Mouse (Mus musculus) heart, adult 9 months (tissue): ENCODE measurements at regions not wholly inside any gene's neighbourhood (a gene's known extent, or its start where the extent isn't known, plus 50 kb on each side); places are given as distances from the start of the nearest gene placed in this dataset.
"Not testable (repeated sequence)": the region's sequence is repeated elsewhere in the genome, so short reads cannot be mapped to it uniquely, and the experiment has no call there.

ENCODE experiments used
- DNase-seq, 2 experiments: peaks; one replicate each; pipeline ENCODE4 v3.0.0; 2022; ENCODE audit warnings: low spot score in 2 of 2

- no peak for DNase-seq
Observed at GRCm38 (mm10) chr5:148820476-148820875, 108.6 kb downstream of the Katnal1 start.

DNA sequence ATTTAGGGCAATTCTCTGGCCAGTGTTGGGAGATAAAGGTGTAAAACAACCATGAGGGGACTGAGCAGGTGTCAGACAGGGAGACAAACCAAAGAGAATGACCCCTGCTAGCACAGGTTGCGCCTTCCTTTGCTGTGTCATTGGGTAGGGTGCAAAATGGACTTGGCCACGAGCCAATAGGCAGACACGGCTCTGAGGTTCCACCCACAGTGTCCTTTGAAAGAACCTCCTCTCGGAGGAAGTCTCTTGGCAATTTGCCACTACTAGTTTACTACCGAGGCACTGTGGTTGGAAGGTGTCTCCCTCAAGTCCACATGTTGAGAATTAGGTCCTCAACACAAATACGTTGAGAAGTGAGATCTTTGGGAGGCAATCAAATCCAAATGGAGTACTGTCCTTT lies 109.7 kb downstream of the Katnal1 start:
- DNase-seq, result no peak

DNA sequence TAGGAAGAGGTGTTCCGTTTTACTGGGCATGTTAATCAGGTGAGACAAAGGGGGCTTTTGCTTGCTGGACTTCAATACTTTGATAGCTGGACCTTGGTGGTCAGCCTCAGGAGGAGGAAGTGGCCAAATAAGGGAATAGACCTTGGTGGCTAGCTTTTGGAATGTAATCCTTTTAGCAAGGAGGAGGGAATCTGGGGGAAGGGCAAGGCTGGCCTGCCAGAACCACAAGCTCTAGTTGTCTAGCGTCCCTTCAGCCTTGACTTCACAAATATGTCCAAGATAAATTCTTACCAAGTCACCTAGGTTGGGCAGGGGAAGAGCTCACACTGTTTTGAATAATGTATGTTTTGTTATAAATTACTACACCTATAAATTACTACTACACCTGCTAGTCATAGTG lies 110.4 kb downstream of the Katnal1 start:
- no peak for DNase-seq

DNA sequence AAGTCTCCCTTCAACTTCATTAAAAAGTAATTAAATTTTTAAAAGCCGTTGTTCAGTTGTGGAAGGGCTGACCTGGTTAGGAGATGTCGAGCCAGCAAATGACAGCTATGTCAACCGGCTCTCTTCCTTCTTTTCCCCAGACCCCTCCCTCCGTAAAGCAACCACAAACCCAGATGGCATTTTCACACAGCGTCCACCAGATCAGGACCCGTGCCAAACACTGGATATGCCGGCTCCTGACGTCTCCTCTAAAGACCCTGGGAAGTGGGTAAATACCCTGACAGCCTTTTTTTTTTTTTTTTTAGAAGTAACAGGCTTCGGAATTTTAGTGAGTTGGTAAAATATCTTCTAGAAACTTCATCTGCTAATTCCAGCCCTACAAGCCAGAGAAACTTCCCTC lies 116.3 kb downstream of the Katnal1 start:
- no peak for DNase-seq

DNA sequence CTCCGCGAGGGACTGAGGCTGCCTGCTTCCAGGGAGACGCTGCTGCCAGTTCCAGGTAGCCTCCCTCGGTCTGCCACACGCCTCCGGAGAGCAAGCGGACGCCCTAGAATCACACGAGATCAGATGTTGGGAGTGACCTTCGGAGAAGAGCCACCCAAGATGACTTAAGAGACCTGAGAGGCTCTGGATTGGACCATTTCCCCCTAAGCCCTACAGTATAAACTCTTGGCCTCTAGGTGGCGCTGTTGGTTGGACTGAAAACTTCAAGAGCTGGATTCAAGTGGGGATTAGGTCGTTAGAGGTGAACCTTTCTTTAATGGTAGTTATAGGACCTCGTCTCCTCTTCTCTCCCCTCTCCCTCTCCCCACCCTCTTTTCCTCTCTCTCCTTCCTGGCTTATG lies 117.1 kb downstream of the Katnal1 start:
- peak; percentile 25 to 53 for DNase-seq

DNA sequence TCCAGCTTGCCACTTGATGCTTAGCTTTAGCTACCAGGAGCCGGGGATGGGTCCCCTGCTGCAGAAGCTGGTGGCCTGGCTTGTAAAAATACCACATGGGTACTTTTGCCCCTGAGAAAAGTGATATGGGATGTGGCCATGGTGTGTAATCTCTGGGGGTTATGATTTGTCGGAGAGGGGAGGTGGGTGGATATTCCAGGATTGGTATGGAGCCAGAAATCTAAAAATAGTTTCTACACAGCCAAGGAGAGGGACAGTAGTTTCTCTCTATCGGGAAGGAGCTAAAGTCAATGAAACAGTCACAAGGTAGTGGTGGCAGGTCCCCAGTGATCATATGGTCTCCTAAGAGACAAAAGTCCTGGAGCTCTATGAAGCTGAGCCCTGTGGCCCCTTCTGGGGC lies 119.6 kb downstream of the Katnal1 start:
- no peak for DNase-seq

- no peak for DNase-seq
Observed at GRCm38 (mm10) chr5:148809055-148809454, 120.1 kb downstream of the Katnal1 start.

GRCm38 (mm10) chr5:148808426-148808825 lies 120.7 kb downstream of the Katnal1 start:
- DNase-seq, result peak in 1 of 2 experiments; percentile 21

GRCm38 (mm10) chr5:148807612-148808011 lies 121.5 kb downstream of the Katnal1 start:
- no peak for DNase-seq

- no peak for DNase-seq
Observed at GRCm38 (mm10) chr5:148805030-148805429, 124.1 kb downstream of the Katnal1 start.

DNA sequence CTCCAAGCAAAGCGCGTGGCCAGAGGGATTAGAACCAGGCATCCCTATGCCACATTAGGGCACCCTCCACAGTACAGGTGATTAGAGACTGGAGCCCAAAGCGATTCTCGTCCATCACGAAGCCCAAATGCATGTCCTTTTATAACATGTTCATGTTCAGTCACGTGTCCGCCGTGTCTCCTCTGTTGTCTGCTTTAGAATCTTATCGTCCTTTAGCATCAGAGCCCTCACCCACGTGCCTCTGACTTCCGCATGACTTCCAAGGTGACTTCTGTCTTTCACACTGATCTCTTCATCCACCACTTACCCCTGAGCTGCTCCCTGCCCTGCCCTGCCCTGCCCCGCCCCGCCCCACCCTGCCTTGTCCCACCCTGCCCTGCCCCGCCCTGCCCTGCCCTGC lies 125.3 kb downstream of the Katnal1 start:
- DNase-seq, result no peak

GRCm38 (mm10) chr5:148802720-148803119 lies 126.4 kb downstream of the Katnal1 start:
- no peak for DNase-seq

GRCm38 (mm10) chr5:148798541-148798940 lies 130.6 kb downstream of the Katnal1 start:
- DNase-seq, result no peak

GRCm38 (mm10) chr5:148796072-148796471 lies 133.0 kb downstream of the Katnal1 start:
- DNase-seq, result no peak

GRCm38 (mm10) chr5:148794465-148794864 lies 134.7 kb downstream of the Katnal1 start:
- peak in 1 of 2 experiments; percentile 37 for DNase-seq

DNA sequence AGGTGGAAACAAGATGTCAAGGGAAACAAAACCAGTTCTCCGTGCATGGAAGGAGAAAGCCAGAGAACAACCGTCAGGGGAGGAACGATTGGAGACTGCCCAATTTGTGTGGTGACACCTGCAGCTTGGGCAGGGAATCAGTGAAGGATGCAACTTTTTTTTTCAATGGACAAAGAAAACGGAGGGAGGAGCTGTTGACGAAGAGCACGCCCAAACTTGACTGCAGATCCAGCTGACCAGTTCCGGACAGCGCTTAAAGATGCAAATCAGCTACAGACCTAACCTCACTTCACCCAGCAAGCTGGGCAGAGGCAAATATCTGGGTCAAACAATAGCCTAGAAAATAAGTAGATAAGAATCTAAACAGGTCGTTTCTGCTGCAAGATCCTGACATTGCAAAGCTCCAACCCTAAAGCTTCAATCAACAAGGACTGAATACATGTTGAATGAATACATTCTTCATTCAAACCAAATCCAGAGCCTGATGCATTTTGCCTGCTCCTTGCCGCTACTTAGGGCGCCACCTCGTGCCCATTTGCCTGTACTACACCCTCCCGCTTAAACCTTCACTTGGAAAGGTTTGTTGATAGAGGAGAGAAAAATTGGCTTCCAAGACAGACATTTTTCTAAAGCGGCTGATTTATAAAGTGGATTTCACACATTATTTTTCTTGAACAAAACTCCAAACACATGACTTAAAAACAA lies 136.2 kb downstream of the Katnal1 start:
- DNase-seq, result peak in 1 of 2 experiments; percentile 76

GRCm38 (mm10) chr5:148791651-148792050 lies 137.5 kb downstream of the Katnal1 start:
- no peak for DNase-seq

DNA sequence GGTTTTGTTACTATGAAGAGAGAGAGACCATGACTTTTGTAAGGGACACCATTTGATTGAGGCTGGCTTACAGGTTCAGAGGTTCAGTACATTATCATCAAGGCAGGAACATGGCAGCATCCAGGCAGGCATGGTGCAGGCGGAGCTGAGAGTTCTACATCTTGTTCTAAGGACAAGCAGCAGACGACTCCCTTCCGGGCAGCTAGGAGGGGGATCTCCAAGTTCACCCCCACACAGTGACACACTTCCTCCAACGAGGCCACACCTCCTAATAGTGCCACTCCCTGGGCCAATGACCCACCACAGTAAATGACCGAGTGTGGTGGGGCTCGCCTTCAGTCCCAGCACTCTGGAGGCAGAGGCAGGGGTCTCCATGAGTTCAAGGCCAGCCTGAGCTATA lies 138.8 kb downstream of the Katnal1 start:
- DNase-seq, result not testable (repeated sequence)

DNA sequence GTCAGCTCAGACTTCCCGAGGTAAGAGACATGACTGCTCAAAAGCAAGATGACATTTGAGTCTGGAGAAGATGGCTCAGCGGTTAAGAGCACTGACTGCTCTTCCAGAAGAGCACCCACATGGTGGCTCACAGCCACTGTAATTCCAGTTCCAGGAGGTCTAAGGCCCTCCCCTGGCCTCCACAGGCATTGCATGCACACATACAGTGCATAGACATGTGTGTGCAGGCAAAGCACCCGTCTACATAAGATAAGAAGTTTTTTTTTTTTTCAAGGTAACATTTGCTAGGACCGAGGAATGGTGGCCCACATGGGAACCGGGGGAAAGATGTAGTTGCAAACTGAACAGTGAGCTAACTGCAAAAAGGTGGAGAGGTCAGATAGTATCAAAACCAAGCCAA lies 139.3 kb downstream of the Katnal1 start:
- DNase-seq, result no peak

GRCm38 (mm10) chr5:148789147-148789566 lies 140.0 kb downstream of the Katnal1 start:
- DNase-seq, result no peak

DNA sequence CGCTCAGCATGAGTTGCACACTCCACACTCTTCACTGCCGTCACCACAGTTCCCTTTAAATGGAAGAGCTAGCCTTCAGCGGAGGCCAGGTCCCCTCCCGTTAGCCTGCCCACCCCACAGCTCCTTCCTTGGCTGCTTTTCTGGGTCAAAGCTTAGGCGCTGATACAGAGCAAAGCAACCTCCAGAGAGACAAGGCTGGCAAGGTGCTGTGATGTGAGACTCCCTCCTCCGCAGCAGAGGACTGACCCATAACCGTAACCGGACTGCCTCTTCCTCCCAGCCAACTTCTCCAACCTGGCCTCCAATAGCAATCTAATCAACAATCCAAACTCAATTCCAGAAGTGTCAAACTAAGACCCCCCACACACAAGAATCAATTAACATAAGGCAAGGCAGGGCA lies 140.4 kb downstream of the Katnal1 start:
- DNase-seq, result no peak

GRCm38 (mm10) chr5:148787270-148787669 lies 141.8 kb downstream of the Katnal1 start:
- no peak for DNase-seq

GRCm38 (mm10) chr5:148781076-148781475 lies 148.0 kb downstream of the Katnal1 start:
- DNase-seq, result not testable (repeated sequence)
